Mouse (Mus musculus) lung, embryonic 15.5 days (tissue): ENCODE results near the gene Taf12. TPM values are rescaled to one million over a fixed set of nuclear protein-coding genes. Genes with fewer than 3 reads are reported as not detected.

Experiments used
- ATAC-seq: fragments of 200-750 bp; cut with Nextera tagmentation; 2 replicates; pipeline ENCODE4 v1.8.0; 2017; ENCODE audit warnings: moderate number of reproducible peaks, borderline replicate concordance; ENCODE audit not compliant: low FRiP score, low TSS enrichment; ENCODE audit errors: extremely low read depth
- H3K27ac ChIP-seq: fragments of 300-500 bp; sonication (generic); 2 replicates; pipeline ENCODE4 v1.5.1; 2015; ENCODE audit warnings: moderate library complexity, mild to moderate bottlenecking, inconsistent platforms
- H3K27me3 ChIP-seq: fragments of 300-500 bp; sonication (generic); 2 replicates; pipeline ENCODE4 v1.6.1; 2015; ENCODE audit warnings: inconsistent platforms
- H3K36me3 ChIP-seq: fragments of 300-500 bp; sonication (generic); 2 replicates; pipeline ENCODE4 v1.6.1; 2015; ENCODE audit warnings: inconsistent platforms
- H3K4me1 ChIP-seq: fragments of 300-500 bp; sonication (generic); 2 replicates; pipeline ENCODE4 v1.6.1; 2015; ENCODE audit warnings: inconsistent platforms
- H3K4me2 ChIP-seq: fragments of 300-500 bp; sonication (generic); 2 replicates; pipeline ENCODE4 v1.6.1; 2015; ENCODE audit warnings: inconsistent platforms, mild to moderate bottlenecking, moderate library complexity
- H3K4me3 ChIP-seq: fragments of 300-500 bp; sonication (generic); 2 replicates; pipeline ENCODE4 v1.5.1; 2015; ENCODE audit warnings: mild to moderate bottlenecking, inconsistent platforms
- H3K9ac ChIP-seq: fragments of 300-500 bp; sonication (generic); 2 replicates; pipeline ENCODE4 v1.6.1; 2015; ENCODE audit warnings: inconsistent platforms
- H3K9me3 ChIP-seq: fragments of 300-500 bp; sonication (generic); 2 replicates; pipeline ENCODE4 v1.6.1; 2016; ENCODE audit warnings: inconsistent platforms
- WGBS: fragments of 180-500 bp; shearing (Covaris S2); methylation state at CpG from one replicate; pipeline ENCODE4 v1.1.7; 2015; 5-methylcytosine and 5-hydroxymethylcytosine counted together
- polyA plus RNA-seq: library from polyadenylated mRNA; unstranded; fragments of >200 nt; fragmentation: Nextera tagmentation; extraction: Ambion mirVana; gene quantifications from 2 replicates; pipeline ENCODE4 v1.2.1, GENCODE M21; 2015

Taf12 gene
- polyA plus RNA-seq, 1 experiment from 2014 or later, result 48.5 TPM

DNA sequence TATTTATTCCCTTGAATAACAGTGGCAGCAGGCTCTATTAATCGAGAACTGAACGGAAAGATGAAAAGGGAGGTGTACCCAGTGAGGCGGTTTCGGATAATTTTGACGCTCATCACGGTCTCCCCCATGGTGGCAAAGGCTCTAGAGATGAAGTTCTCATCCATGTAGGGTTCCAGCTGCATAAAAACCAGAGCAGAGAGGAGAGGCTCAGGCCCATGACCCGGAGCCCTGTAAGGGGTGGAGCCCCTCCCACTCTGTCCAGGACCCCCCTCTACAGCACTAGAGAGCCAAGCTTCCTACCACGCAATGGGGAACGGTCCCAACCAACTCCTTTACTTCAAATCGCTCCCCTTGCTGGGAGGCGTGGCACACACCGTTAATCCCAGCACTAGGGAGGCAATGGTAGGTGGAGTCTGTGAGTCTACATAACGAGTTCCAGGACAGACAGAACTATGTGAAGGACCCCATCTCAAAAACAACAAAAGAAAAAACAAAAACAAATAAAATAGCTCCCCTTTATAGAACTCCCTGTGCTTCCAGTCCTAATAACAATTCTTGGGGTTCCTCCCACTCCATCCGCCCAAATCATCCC lies 54.3 kb downstream of the Taf12 start:
- peaks cover 9% of the 10 kb centered on the region for H3K4me1 ChIP-seq
- H3K4me3 ChIP-seq, result peak overlapping the region; percentile 81
- ATAC-seq, result peak; percentile 10; the same call in 1 of the 2 replicates
- H3K27ac ChIP-seq, result peak overlapping the region; percentile 95
- H3K36me3 ChIP-seq, result peaks cover 41% of the 10 kb centered on the region
- H3K4me2 ChIP-seq, result peak overlapping the region; percentile 78
- H3K27me3 ChIP-seq, result no peaks in the 10 kb centered on the region
- H3K9ac ChIP-seq, result peak overlapping the region; percentile 97
- WGBS, result 49% methylated on average over 14 of the region's 14 CpGs
- H3K9me3 ChIP-seq, result no peaks in the 10 kb centered on the region

DNA sequence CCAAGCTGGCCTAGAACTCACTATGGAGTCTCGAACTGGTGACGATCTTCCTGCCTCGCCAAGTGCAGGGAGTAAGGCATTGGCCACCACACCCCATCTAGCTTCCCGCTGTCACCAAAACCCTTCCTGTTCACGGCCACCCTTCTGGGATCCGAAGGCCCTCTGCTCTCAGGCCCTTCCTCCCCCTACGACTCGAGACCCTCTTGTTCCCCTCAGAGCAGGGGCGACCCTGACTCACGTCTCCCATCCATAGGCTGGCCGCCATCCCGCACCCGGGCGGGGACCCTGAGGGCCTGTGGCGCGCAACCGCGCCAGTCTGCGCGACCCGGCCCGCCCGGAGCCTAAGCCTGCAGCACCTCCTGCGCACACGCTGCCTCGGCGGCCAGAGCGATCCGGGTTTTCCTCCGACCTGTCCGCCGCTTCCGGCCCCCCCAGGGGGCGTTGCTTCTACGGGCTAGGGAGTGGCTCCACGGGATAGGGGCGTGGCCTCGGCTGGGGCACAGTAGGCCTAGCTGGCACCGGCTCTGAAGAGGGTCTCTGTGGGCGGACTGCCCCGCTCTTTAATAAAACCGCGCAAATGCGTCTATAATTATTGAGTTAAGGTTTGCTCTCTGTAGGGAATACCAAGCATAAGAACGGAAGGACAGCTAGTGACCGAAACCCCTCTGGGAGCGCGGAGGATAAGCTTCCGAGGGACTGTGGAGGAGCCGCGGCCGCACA lies 55.1 kb downstream of the Taf12 start, which contains the start of gene Trnau1ap:
Gene Trnau1ap (minus strand): TSS at position 424 of the 720 bp plus-strand sequence.
- H3K9ac ChIP-seq, result peak within 1 kb of the TSS; percentile 97
- no peaks in the 10 kb centered on the region for H3K9me3 ChIP-seq
- peaks cover 9% of the 10 kb centered on the region for H3K4me1 ChIP-seq
- H3K4me2 ChIP-seq, result peak within 1 kb of the TSS; percentile 78
- H3K27ac ChIP-seq, result peak within 1 kb of the TSS; percentile 95
- peak; percentile 97 for ATAC-seq
- H3K27me3 ChIP-seq, result no peaks in the 10 kb centered on the region
- peaks cover 41% of the 10 kb centered on the region for H3K36me3 ChIP-seq
- WGBS, result under 1% methylated on average over 51 of the region's 52 CpGs
- peak within 1 kb of the TSS; percentile 81 for H3K4me3 ChIP-seq

DNA sequence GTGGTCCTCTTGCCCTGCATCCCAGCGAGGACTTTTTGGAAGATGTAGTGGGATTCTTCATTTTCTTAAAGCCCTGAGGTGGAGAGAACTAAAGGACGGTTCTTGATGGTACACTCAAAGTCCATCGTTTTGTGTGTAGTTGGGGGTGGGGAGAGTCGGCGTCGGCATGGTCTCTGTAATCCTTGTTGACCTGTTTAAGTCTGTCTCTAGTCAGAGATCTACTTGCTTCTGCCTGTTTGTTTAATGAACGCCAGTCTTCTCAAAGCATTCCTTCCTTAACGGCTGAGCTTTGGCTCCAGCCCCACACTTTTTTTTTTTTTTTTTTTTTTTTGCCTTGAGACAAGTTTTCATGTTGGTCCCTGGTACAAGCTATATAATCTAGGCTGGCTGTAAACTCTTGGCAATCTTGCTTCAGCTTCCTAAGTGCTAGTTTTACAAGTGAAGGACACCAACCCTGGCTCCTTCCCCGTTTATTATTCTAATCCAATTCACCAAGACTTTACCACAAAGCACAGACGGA lies 55.7 kb downstream of the Taf12 start:
- Histone ChIP-seq H3K27ac (peak overlapping the region; percentile 95), H3K9ac (peak overlapping the region; percentile 97), H3K27me3 (no peaks in the 10 kb centered on the region), H3K4me3 (peak overlapping the region; percentile 81), H3K36me3 (peaks cover 41% of the 10 kb centered on the region), H3K9me3 (no peaks in the 10 kb centered on the region), H3K4me2 (peak overlapping the region; percentile 78), H3K4me1 (peaks cover 9% of the 10 kb centered on the region)
- ATAC-seq, result no peak
- 7% methylated on average over 10 of the region's 10 CpGs for WGBS

DNA sequence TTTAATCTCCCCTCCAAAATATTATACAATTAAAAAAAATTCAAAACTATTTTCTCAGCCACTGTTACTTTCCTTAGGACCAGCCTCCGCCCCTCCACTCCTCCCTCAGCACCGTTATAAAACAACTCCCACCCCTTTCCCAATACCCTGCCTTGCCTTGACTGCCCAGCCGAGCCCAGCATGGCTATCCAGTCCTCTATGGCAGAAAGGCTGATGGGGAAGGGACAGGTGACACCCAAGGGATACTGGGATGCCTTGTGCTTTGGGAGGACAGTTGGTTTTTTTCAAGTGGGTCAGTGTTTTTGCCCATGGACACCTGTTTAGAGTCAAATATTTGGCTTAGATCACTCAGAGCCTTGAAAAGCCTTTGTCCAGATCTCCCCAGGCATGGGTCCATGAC lies 57.8 kb downstream of the Taf12 start:
- no peak for ATAC-seq
- no peak overlapping the region for H3K4me3 ChIP-seq
- H3K27ac ChIP-seq, result no peak overlapping the region
- H3K9ac ChIP-seq, result no peak overlapping the region
- H3K36me3 ChIP-seq, result peaks cover 48% of the 10 kb centered on the region
- no peak overlapping the region for H3K4me2 ChIP-seq
- no peaks in the 10 kb centered on the region for H3K9me3 ChIP-seq
- WGBS, result 77% methylated on average over 3 of the region's 3 CpGs
- no peaks in the 10 kb centered on the region for H3K27me3 ChIP-seq
- H3K4me1 ChIP-seq, result peaks cover 9% of the 10 kb centered on the region

DNA sequence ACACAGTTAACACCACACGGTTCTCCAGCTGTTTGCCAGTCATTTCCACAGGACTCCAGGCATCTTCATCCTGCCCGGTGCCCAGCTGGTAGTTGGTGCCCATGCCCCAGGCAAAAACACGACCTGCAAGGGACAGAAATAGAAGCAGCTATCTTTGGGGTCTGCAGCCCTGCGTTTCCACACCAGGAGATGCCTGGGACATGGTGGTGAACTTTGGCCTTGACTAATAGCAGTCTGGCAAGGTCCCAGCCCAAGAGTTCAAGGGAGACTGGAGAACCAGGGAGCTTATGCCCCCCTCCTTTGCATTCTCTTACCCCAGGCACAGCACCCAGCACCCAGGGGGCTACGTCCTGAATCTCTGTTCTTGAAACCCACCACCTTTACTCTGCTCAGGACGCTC lies 58.7 kb downstream of the Taf12 start:
- ATAC-seq, result no peak
- Histone ChIP-seq H3K9me3 (no peaks in the 10 kb centered on the region), H3K4me3 (no peak overlapping the region), H3K9ac (no peak overlapping the region), H3K36me3 (peaks cover 56% of the 10 kb centered on the region), H3K27me3 (no peaks in the 10 kb centered on the region), H3K4me2 (no peak overlapping the region), H3K4me1 (peaks cover 9% of the 10 kb centered on the region), H3K27ac (no peak overlapping the region)
- 84% methylated on average over 6 of the region's 6 CpGs for WGBS

DNA sequence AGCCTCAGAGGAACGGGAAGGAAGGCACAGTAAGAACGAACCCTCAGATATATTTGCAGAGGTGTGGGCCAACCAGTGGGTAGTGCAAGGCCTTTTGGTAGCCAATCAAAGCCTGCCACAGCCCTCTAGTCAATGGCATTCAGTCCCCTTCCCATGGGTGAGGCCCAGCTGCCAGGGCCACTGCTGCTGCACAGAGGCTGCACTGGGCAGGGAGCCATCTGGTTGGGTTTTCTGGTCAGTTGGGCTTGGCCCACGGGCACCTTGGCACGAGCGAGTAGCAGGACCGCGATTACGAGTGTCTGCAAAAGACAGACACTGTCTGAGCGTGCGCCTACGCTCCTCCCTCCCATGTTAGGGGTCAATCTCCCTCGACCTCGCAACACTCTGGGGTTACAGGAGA lies 64.8 kb downstream of the Taf12 start:
- WGBS, result 89% methylated on average over 13 of the region's 13 CpGs
- no peak overlapping the region for H3K4me3 ChIP-seq
- no peak for ATAC-seq

DNA sequence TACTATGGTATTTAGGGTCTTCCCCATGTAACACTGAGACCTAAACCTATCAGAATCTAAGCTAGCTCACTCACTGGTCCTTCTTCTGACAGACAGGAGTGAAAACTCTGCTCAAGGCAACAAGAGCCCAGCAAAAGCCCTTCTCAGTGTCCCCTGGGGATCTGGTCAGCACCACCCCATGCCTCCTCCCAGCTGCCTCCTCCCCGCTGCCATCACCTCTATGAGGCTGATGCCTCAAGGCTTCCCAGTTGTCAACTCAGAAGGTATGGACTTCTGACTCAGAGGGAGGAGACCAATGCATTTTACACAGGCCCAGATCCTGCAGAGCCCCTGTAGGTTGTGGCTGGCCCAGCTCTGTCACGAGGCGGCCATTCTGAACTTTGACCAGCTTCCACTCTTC lies 67.3 kb downstream of the Taf12 start:
- H3K9ac ChIP-seq, result no peak overlapping the region
- peaks cover 25% of the 10 kb centered on the region for H3K4me1 ChIP-seq
- no peak overlapping the region for H3K4me3 ChIP-seq
- peaks cover 32% of the 10 kb centered on the region for H3K36me3 ChIP-seq
- H3K27me3 ChIP-seq, result no peaks in the 10 kb centered on the region
- ATAC-seq, result no peak
- 87% methylated on average over 3 of the region's 3 CpGs for WGBS
- H3K27ac ChIP-seq, result no peak overlapping the region
- no peaks in the 10 kb centered on the region for H3K9me3 ChIP-seq
- no peak overlapping the region for H3K4me2 ChIP-seq

More for the DNA sequence above, 64.8 kb downstream of the Taf12 start:
- Histone ChIP-seq H3K27me3 (no peaks in the 10 kb centered on the region), H3K9ac (no peak overlapping the region), H3K9me3 (no peaks in the 10 kb centered on the region), H3K36me3 (peaks cover 57% of the 10 kb centered on the region), H3K4me2 (no peak overlapping the region), H3K27ac (no peak overlapping the region), H3K4me1 (peaks cover 19% of the 10 kb centered on the region)

DNA sequence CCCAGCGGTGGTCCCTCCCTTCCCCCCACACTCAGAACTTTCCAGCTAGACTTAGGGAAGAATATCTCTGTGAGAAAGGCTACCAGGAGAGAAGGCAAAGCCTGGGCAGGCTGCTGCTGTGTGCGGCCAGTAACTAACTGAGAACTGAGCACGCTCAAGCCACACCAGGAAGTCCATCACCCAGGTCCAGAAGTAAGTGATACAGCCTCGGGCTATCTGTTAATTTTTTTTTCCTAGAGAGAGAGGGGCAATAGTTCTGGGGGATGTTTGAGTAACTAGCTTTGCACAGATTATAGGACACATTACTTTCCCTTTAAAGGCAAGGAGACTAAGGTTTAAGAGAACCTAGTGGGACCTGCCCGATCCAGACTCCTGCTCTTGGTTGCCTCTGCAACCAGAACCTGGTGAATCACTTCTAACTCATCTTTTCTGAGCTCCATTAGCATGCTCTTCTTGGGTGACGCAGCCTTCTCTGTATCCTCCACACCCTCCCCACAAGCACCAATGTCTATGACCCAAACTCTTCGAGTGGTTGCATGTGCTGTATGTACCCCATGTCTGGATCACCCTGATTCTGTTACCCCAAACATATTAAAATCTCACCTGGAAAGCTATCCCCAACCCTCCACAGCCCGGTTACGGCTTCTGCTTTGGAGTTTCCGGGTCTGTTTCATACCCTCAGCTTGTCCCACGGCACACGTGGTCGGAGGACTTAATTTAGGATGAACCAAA lies 70.4 kb downstream of the Taf12 start:
- H3K27ac ChIP-seq, result no peak overlapping the region
- H3K36me3 ChIP-seq, result peaks cover 5% of the 10 kb centered on the region; the same call in 1 of the 2 replicates
- H3K27me3 ChIP-seq, result no peaks in the 10 kb centered on the region
- ATAC-seq, result 0 out of 2 replicates have a peak, but pooled peaks have one; percentile 7
- peak overlapping the region; percentile 80 for H3K9ac ChIP-seq
- H3K4me1 ChIP-seq, result peaks cover 25% of the 10 kb centered on the region
- H3K4me2 ChIP-seq, result peak overlapping the region; percentile 81
- peak overlapping the region; percentile 77 for H3K4me3 ChIP-seq
- H3K9me3 ChIP-seq, result no peaks in the 10 kb centered on the region
- WGBS, result 3% methylated on average over 13 of the region's 13 CpGs

Other genes with a start within 250 kb of the Taf12 start
- gene Gm10300, start 199.7 kb upstream of the Taf12 start, polyA plus RNA-seq, result 0.06 and 0.09 TPM in 2 replicates
- 62.2 and 65.0 TPM in 2 replicates for gene Epb41, start 199.1 kb upstream of the Taf12 start, polyA plus RNA-seq
- gene Oprd1, start 129.9 kb upstream of the Taf12 start, polyA plus RNA-seq, result 0.05 and 0.06 TPM in 2 replicates
- gene Ythdf2, start 62.1 kb upstream of the Taf12 start, polyA plus RNA-seq, result 105 and 109 TPM in 2 replicates
- gene Gmeb1, start 12.8 kb upstream of the Taf12 start, polyA plus RNA-seq, result 35.4 and 38.1 TPM in 2 replicates
- gene Rab42, start 29.0 kb downstream of the Taf12 start, polyA plus RNA-seq, result 1.4 and 2.5 TPM in 2 replicates
- 67.2 and 75.0 TPM in 2 replicates for gene Trnau1ap, start 55.2 kb downstream of the Taf12 start, polyA plus RNA-seq
- 89.2 and 92.6 TPM in 2 replicates for gene Rcc1, start 79.2 kb downstream of the Taf12 start, polyA plus RNA-seq
- 17.6 and 18.7 TPM in 2 replicates for gene Phactr4, start 148.1 kb downstream of the Taf12 start, polyA plus RNA-seq
- gene Med18, start 189.5 kb downstream of the Taf12 start, polyA plus RNA-seq, result 23.3 and 24.2 TPM in 2 replicates
- 11.9 and 12.7 TPM in 2 replicates for gene Sesn2, start 236.1 kb downstream of the Taf12 start, polyA plus RNA-seq